Mouse (Mus musculus): ENCODE measurements around the gene Stat2. TPM values are rescaled to one million over a fixed set of nuclear protein-coding genes. Genes with fewer than 3 reads are reported as not detected.
"Not testable (repeated sequence)": the region's sequence is repeated elsewhere in the genome, so short reads cannot be mapped to it uniquely, and the experiment has no call there.

Gene Stat2
- polyA plus RNA-seq, 1 experiment, result 7.5 TPM

DNA sequence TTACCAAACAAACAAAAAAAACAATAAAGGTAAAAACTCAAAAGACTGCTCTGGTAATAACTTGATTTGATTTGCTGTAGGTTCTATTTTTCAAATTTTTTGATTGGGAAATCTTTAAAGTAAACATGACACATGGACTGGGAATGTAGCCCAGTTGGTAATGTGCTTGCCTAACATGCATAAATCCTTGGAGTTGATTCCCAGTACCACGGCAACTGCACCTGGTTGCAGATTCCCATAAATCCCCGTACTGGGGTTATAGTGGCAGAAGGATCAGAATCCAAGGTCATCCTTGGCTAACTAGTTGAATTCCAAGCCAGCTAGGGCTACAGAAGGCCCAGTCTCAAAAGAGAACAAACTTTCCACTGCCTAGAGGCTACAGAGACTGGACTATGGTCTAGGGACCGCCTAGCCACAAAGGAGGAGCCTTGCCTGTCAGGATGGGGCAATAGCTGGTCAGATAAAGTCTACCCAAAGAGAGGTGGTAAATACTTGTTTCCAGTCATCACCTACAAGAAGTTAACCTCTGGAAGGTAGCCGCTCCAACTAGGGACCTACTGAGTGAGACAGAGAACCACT lies 16.6 kb upstream of the Stat2 start, which contains the start of gene Apon:
Gene Apon (plus strand): TSS at position 420 of the 579 bp plus-strand sequence.
- Histone ChIP-seq H3K4me3 (no peak within 1 kb of the TSS), H3K79me2 (ENCODE audit: control insufficient read depth, insufficient read depth) (no peaks in the 10 kb centered on the region), H3K36me3 (ENCODE audit: control insufficient read depth, insufficient read depth) (no peaks in the 10 kb centered on the region), H3K27me3 (ENCODE audit: control insufficient read depth, insufficient read depth, insufficient read length) (no peaks in the 10 kb centered on the region), H3ac (ENCODE audit: control insufficient read depth, insufficient read length) (no peak within 1 kb of the TSS), H3K4me2 (ENCODE audit: low read depth) (no peak within 1 kb of the TSS)
- TF ChIP-seq USF1 (IDR thresholded peaks at IDR 0.05; ENCODE audit: low read depth) (no peak), CEBPB (IDR thresholded peaks at IDR 0.05; ENCODE audit: insufficient read depth, poor library complexity, severe bottlenecking) (0 out of 2 replicates have a peak, but pooled peaks have one; percentile 31)

DNA sequence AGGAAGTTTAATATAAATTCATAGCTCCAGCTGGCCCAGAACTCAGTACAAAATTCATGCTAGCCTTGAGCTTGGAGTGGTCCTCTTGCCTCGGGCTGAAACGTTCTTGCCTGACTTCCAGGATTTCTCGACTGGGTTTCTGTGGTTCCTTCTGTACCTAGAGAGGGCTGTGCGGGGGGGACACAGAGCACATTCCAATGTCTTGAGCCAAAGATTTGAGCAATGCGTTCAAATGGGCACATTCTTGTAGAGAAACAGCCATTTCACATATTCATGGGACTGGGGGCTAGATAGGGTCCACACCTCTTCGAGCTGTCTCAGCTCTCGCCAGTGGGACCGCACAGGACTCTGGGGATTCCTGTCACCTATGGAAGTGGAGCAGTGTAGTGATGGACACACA lies 14.4 kb upstream of the Stat2 start:
- Histone ChIP-seq H3K36me3 (ENCODE audit: control insufficient read depth, insufficient read depth) (no peaks in the 10 kb centered on the region), H3K79me2 (ENCODE audit: control insufficient read depth, insufficient read depth) (no peaks in the 10 kb centered on the region), H3K4me3 (no peak overlapping the region), H3K4me2 (ENCODE audit: low read depth) (peak overlapping the region; percentile 56), H3ac (ENCODE audit: control insufficient read depth, insufficient read length) (no peak overlapping the region), H3K27me3 (ENCODE audit: control insufficient read depth, insufficient read depth, insufficient read length) (no peaks in the 10 kb centered on the region)
- TF ChIP-seq MYOD1 (IDR thresholded peaks at IDR 0.05; ENCODE audit: control insufficient read depth in 1 of 3, insufficient read length in 2 of 3, low read depth in 2 of 3) (no peak), MAX (IDR thresholded peaks at IDR 0.05; ENCODE audit: low read depth) (no peak), TCF12 (IDR thresholded peaks at IDR 0.05; ENCODE audit: insufficient read depth, poor library complexity, severe bottlenecking) (no peak), REST (IDR thresholded peaks at IDR 0.05; ENCODE audit: insufficient read depth, insufficient read length) (no peak), USF1 (IDR thresholded peaks at IDR 0.05; ENCODE audit: low read depth) (no peak), TCF3 (IDR thresholded peaks at IDR 0.05; ENCODE audit: insufficient read length, low read depth) (no peak), E2F4 (IDR thresholded peaks at IDR 0.05; ENCODE audit: insufficient read depth) (no peak), MYOG (IDR thresholded peaks at IDR 0.05; ENCODE audit: control insufficient read depth in 1 of 3, insufficient read depth in 1 of 3, insufficient read length in 2 of 3, low read depth in 2 of 3) (no peak), POLR2A (IDR thresholded peaks at IDR 0.05; ENCODE audit: insufficient read length, low read depth) (no peak), CEBPB (IDR thresholded peaks at IDR 0.05; ENCODE audit: insufficient read depth, poor library complexity, severe bottlenecking) (no peak), POLR2AphosphoS2 (IDR thresholded peaks at IDR 0.05; ENCODE audit: insufficient read length, low read depth) (no peak), SRF (IDR thresholded peaks at IDR 0.05; ENCODE audit: control insufficient read depth, insufficient read length, low read depth) (no peak)

DNA sequence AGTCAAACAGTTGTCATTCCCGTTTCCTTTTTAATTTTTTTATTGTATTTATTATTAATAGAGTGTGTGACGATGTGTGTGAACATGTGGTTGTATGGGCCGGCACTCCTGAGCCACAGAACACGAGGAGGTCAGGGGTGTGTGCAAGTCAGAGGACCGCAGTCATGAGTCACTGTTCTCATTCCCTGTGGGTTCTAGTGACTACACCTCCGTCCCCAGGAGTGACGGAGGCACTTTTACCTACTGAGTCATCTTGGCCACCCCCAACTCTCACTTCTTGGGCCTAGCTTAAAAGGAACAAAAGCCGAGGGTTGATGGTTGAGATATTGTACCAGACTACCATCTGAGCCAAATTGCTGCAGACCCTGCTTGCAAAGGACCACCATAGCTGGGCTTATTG lies 14.0 kb upstream of the Stat2 start:
- no peak for TF ChIP-seq TCF3 (IDR thresholded peaks at IDR 0.05; ENCODE audit: insufficient read length, low read depth)
- no peak for TF ChIP-seq E2F4 (IDR thresholded peaks at IDR 0.05; ENCODE audit: insufficient read depth)
- no peak for TF ChIP-seq MYOG (IDR thresholded peaks at IDR 0.05; ENCODE audit: control insufficient read depth in 1 of 3, insufficient read depth in 1 of 3, insufficient read length in 2 of 3, low read depth in 2 of 3)
- no peak for TF ChIP-seq POLR2AphosphoS2 (IDR thresholded peaks at IDR 0.05; ENCODE audit: insufficient read length, low read depth)
- TF ChIP-seq POLR2A (IDR thresholded peaks at IDR 0.05; ENCODE audit: insufficient read length, low read depth), result no peak
- no peak for TF ChIP-seq MAX (IDR thresholded peaks at IDR 0.05; ENCODE audit: low read depth)
- TF ChIP-seq REST (IDR thresholded peaks at IDR 0.05; ENCODE audit: insufficient read depth, insufficient read length), result no peak
- TF ChIP-seq SRF (IDR thresholded peaks at IDR 0.05; ENCODE audit: control insufficient read depth, insufficient read length, low read depth), result no peak
- TF ChIP-seq CEBPB (IDR thresholded peaks at IDR 0.05; ENCODE audit: insufficient read depth, poor library complexity, severe bottlenecking), result no peak
- TF ChIP-seq TCF12 (IDR thresholded peaks at IDR 0.05; ENCODE audit: insufficient read depth, poor library complexity, severe bottlenecking), result no peak
- no peaks in the 10 kb centered on the region for H3K27me3 ChIP-seq (ENCODE audit: control insufficient read depth, insufficient read depth, insufficient read length)

DNA sequence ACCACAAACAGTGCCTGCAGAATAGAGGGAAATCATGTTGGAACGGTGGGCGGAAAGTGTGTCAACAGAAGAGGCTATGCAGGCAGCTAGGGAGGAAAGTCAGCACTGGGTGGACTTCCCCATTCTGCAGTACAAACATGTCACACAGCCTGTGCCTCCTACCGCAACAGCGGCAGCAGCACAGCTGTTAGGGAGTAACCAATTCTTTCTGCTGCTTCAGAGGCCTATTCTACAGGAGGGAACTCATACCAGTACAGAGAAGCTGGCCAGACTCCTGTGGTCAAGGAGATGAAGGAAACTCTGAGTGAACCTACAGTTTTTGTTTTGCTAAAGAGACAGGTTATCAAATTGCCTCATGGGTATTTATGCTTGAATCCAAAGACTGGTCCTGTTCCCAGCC lies 11.4 kb upstream of the Stat2 start:
- TF ChIP-seq MYOG (IDR thresholded peaks at IDR 0.05; ENCODE audit: control insufficient read depth in 1 of 3, insufficient read depth in 1 of 3, insufficient read length in 2 of 3, low read depth in 2 of 3) (peak in 2 of 3 experiments; percentile 43 to 79), REST (IDR thresholded peaks at IDR 0.05; ENCODE audit: insufficient read depth, insufficient read length) (no peak), MYOD1 (IDR thresholded peaks at IDR 0.05; ENCODE audit: control insufficient read depth in 1 of 3, insufficient read length in 2 of 3, low read depth in 2 of 3) (peak; percentile 6 to 69 (median 32))
- Histone ChIP-seq H3K4me2 (ENCODE audit: low read depth) (no peak overlapping the region), H3ac (ENCODE audit: control insufficient read depth, insufficient read length) (no peak overlapping the region), H3K36me3 (ENCODE audit: control insufficient read depth, insufficient read depth) (no peaks in the 10 kb centered on the region), H3K79me2 (ENCODE audit: control insufficient read depth, insufficient read depth) (no peaks in the 10 kb centered on the region), H3K4me3 (no peak overlapping the region), H3K27me3 (ENCODE audit: control insufficient read depth, insufficient read depth, insufficient read length) (no peaks in the 10 kb centered on the region)

More for the DNA sequence above, 14.0 kb upstream of the Stat2 start:
- peak overlapping the region; percentile 56 for H3K4me2 ChIP-seq (ENCODE audit: low read depth)
- no peak overlapping the region for H3ac ChIP-seq (ENCODE audit: control insufficient read depth, insufficient read length)
- no peaks in the 10 kb centered on the region for H3K36me3 ChIP-seq (ENCODE audit: control insufficient read depth, insufficient read depth)
- no peak overlapping the region for H3K4me3 ChIP-seq
- H3K79me2 ChIP-seq (ENCODE audit: control insufficient read depth, insufficient read depth), result no peaks in the 10 kb centered on the region

DNA sequence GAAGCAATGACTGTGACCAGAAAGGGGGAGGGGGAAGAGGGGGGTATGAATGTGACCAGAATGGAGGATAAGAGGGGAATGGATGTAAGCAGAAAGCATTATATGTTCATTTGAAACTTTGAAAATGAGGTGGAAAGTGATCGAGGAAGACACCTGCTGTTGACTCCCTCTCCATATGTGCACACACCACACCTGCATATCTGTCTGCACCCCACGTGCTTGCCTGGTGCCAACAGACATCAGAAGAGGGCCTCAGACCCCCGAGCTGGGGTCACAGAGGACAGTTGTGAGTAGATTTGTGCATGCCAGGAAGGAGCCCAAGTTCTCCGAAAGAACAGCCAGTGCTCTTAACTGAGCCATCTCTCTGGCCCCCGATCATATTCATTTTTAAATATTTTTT lies 10.4 kb upstream of the Stat2 start:
- no peak overlapping the region for H3ac ChIP-seq (ENCODE audit: control insufficient read depth, insufficient read length)
- H3K27me3 ChIP-seq (ENCODE audit: control insufficient read depth, insufficient read depth, insufficient read length), result no peaks in the 10 kb centered on the region
- H3K79me2 ChIP-seq (ENCODE audit: control insufficient read depth, insufficient read depth), result no peaks in the 10 kb centered on the region
- no peak overlapping the region for H3K4me2 ChIP-seq (ENCODE audit: low read depth)
- H3K4me3 ChIP-seq, result no peak overlapping the region
- H3K36me3 ChIP-seq (ENCODE audit: control insufficient read depth, insufficient read depth), result no peaks in the 10 kb centered on the region
- no peak for TF ChIP-seq SRF (IDR thresholded peaks at IDR 0.05; ENCODE audit: control insufficient read depth, insufficient read length, low read depth)
- no peak for TF ChIP-seq TCF12 (IDR thresholded peaks at IDR 0.05; ENCODE audit: insufficient read depth, poor library complexity, severe bottlenecking)
- TF ChIP-seq MYOG (IDR thresholded peaks at IDR 0.05; ENCODE audit: control insufficient read depth in 1 of 3, insufficient read depth in 1 of 3, insufficient read length in 2 of 3, low read depth in 2 of 3), result no peak
- TF ChIP-seq MAX (IDR thresholded peaks at IDR 0.05; ENCODE audit: low read depth), result no peak
- no peak for TF ChIP-seq USF1 (IDR thresholded peaks at IDR 0.05; ENCODE audit: low read depth)

DNA sequence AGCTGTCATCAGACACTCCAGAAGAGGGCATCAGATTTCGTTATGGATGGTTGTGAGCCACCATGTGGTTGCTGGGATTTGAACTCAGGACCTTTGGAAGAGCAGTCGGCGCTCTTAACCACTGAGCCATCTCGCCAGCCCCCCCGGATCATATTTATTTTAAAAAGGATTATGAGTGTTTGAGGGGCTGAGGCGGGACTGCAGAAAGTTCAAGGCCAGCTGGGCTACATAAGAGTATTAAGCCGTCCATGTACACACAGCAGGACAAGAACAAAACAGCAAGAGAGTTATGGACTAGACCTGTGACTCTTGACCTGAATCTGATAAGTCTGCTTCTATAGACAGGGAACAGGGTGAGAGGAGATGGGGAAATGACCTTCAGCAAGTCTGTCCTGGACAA lies 10.0 kb upstream of the Stat2 start:
- H3K4me3 ChIP-seq; H3K27me3 ChIP-seq (ENCODE audit: control insufficient read depth, insufficient read depth, insufficient read length); H3K36me3 ChIP-seq (ENCODE audit: control insufficient read depth, insufficient read depth); H3ac ChIP-seq (ENCODE audit: control insufficient read depth, insufficient read length); H3K4me2 ChIP-seq (ENCODE audit: low read depth); H3K79me2 ChIP-seq (ENCODE audit: control insufficient read depth, insufficient read depth): not testable (repeated sequence)

All from myocyte (in vitro differentiated cells).